Comparison of ENCODE assay signal across 8 mouse cellular contexts in the genomic region with DNA sequence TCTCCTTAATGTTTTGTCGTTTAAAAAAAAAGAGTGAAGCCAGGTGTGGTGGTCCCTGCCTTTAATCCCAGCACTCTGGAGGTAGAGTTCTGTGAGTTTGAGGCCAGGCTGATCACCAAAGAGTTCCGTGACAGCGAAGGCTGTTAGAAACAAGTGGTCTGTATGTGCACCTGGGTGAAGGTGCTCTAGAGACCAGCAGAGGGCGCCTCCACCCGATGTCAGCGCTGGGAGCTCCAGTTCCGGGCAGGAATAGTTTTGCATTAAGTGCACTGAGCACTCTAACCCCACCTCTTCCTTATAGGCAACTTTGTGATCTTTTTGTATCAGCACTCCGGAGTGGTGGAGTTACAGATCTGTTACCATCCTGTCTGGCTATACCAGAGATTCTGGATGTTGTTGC. TPM values are rescaled to one million over a fixed set of nuclear protein-coding genes. Genes with fewer than 3 reads are reported as not detected.
A peak's percentile ranks its signal among the peaks of the same experiment; 100 is the strongest.
DNase-seq lines count a peak whose midpoint lies in the region; ATAC-seq and TF ChIP-seq lines count a peak whose summit lies in the region.

No protein-coding gene starts in this region.

- peak overlapping the region; percentile 79 for H3K4me2 ChIP-seq in midbrain, embryonic 16.5 days (ENCODE audit: low read length)

- no peaks in the 10 kb centered on the region for H3K27me3 ChIP-seq in midbrain, embryonic 16.5 days (ENCODE audit: control insufficient read depth, insufficient read depth, low read depth, low read length)

- H3K27ac ChIP-seq in embryonic fibroblast, embryonic 13.5 days (ENCODE audit: insufficient read depth, low read length), result no peak overlapping the region
- H3K27ac ChIP-seq in midbrain, embryonic 16.5 days (ENCODE audit: low read length), result no peak overlapping the region

- DNase-seq in kidney, adult 18-20 months, result peak; percentile 43
- no peak for DNase-seq in kidney, adult 11 months
- DNase-seq in adrenal gland, postnatal 25 days, result peak; percentile 49
- DNase-seq in liver, result peak; percentile 82
- DNase-seq in thymus, postnatal 14 days, result peak; percentile 51

- H3K4me3 ChIP-seq in embryonic fibroblast, embryonic 13.5 days (ENCODE audit: insufficient read depth, low read length), result peak overlapping the region; percentile 51
- peak overlapping the region; percentile 63 for H3K4me3 ChIP-seq in midbrain, embryonic 16.5 days (ENCODE audit: low read depth, low read length)

- no peak for TF ChIP-seq POLR2A in embryonic fibroblast, embryonic 13.5 days (IDR thresholded peaks at IDR 0.05; ENCODE audit: low read depth, low read length)

- peak overlapping the region; percentile 87; the same call in 1 of the 2 replicates for H3K9ac ChIP-seq in midbrain, embryonic 16.5 days (ENCODE audit: low read depth, low read length)

- 38% methylated on average over 8 of the region's 8 CpGs for WGBS in midbrain, embryonic 16.5 days

- peaks cover 12% of the 10 kb centered on the region for H3K4me1 ChIP-seq in embryonic fibroblast, embryonic 13.5 days (ENCODE audit: control insufficient read depth, insufficient read depth, low read length)
- peaks cover 31% of the 10 kb centered on the region for H3K4me1 ChIP-seq in midbrain, embryonic 16.5 days (ENCODE audit: control insufficient read depth, insufficient read depth, low read length)

- TF ChIP-seq CTCF in embryonic fibroblast, embryonic 13.5 days (IDR thresholded peaks at IDR 0.05; ENCODE audit: borderline replicate concordance, insufficient read depth, low read length), result peak; percentile 71

- H3K9me3 ChIP-seq in midbrain, embryonic 16.5 days (replicated peaks; ENCODE audit: control insufficient read depth, low read length, poor library complexity, severe bottlenecking), result no peaks in the 10 kb centered on the region

- ATAC-seq in hematopoietic stem cell, adult 5-6 weeks (replicated peaks in 1 of 2; ENCODE audit: insufficient read depth in 1 of 2, low FRiP score in 2 of 2, low TSS enrichment in 1 of 2, low read depth in 1 of 2, poor library complexity in 2 of 2, severe bottlenecking in 2 of 2), result peak; percentile 19 to 34; a peak in 1 of 4 replicates
- ATAC-seq in midbrain, embryonic 16.5 days, result no peak

- H3K36me3 ChIP-seq in midbrain, embryonic 16.5 days (ENCODE audit: control insufficient read depth, insufficient read depth, low read length), result peaks cover 4% of the 10 kb centered on the region; the same call in 1 of the 2 replicates

RNA-seq across cellular contexts. Expression of a gene that starts 1.2 kb away (rescaled TPM):
- total RNA-seq in adrenal gland, postnatal 25 days (2021), result 32.3 and 49.0 TPM in 2 replicates
- polyA plus RNA-seq in embryonic fibroblast, embryonic 13.5 days (2011; ENCODE audit: insufficient read length, low read depth, missing spikeins), result 53.4 and 63.8 TPM in 2 replicates
- total RNA-seq in hematopoietic stem cell, adult 5-6 weeks (2017), result 16.0 and 23.1 TPM in 2 replicates
- polyA plus RNA-seq in midbrain, embryonic 16.5 days (2015; fragmentation: Nextera tagmentation; extraction: Ambion mirVana), result 86.0 and 89.4 TPM in 2 replicates

RNA-seq across cellular contexts. Expression of a gene that starts 28.0 kb away (rescaled TPM):
- 74.8 and 76.0 TPM in 2 replicates for total RNA-seq in adrenal gland, postnatal 25 days (2021)
- 65.3 and 67.2 TPM in 2 replicates for polyA plus RNA-seq in embryonic fibroblast, embryonic 13.5 days (2011; ENCODE audit: insufficient read length, low read depth, missing spikeins)
- total RNA-seq in hematopoietic stem cell, adult 5-6 weeks (2017), result 27.4 and 31.3 TPM in 2 replicates
- polyA plus RNA-seq in midbrain, embryonic 16.5 days (2015; fragmentation: Nextera tagmentation; extraction: Ambion mirVana), result 47.5 and 47.9 TPM in 2 replicates

RNA-seq across cellular contexts. Expression of a gene that starts 36.4 kb away (rescaled TPM):
- total RNA-seq in adrenal gland, postnatal 25 days (2021), result 8.6 and 8.7 TPM in 2 replicates
- polyA plus RNA-seq in embryonic fibroblast, embryonic 13.5 days (2011; ENCODE audit: insufficient read length, low read depth, missing spikeins), result 46.1 and 46.5 TPM in 2 replicates
- total RNA-seq in hematopoietic stem cell, adult 5-6 weeks (2017), result not detected in 2 replicates
- polyA plus RNA-seq in midbrain, embryonic 16.5 days (2015; fragmentation: Nextera tagmentation; extraction: Ambion mirVana), result 0.88 and 1.2 TPM in 2 replicates
